Mouse (Mus musculus): Measurements from ENCODE around the gene Tab2. TPM values are rescaled to one million over a fixed set of nuclear protein-coding genes. Genes with fewer than 3 reads are reported as not detected.
A peak's percentile ranks its signal among the peaks of the same experiment; 100 is the strongest.

Gene Tab2
- polyA plus RNA-seq (2015; fragmentation: Nextera tagmentation; extraction: Ambion mirVana) = 8.3 and 8.4 TPM in 2 replicates

DNA sequence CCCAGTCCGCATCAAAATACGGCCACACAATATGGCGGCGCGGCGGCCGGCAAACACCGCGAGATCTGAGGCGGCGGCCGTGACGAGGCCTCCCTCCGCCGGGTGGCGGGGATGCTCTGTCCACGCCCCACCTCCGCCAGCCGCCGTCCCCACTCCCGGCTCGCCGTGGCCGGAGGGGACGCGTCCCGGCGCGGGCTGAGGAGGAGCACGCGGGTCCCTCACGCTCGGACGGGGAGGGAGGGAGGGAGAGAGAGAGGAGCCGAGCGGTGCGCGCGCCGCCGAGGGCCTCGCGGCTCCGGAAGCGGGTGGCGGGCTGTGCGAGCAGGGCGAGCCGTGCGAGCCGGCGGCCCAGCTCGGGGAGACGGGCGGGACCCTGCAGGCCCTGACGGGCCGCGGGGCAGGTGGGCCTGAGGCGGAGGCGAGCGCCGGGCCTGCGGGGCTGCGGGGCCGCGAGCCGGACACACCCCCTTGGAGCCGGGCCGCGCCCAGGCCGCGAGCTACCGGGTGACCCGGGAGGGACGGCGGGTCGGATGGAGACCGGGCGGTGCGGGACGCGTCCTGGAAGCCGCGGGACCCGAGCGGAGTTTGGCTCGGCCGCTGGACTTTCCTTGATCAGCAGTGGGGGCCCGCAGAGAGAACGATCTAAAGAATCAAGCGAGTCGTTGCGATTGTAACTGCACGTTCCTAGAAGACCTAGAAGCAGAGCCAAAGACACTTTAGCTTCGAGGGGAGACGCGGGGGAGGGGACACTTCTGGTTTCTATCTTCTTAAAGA lies at the start of gene Tab2:
Gene Tab2 (minus strand): TSS at position 3 of the 774 bp plus-strand sequence.
- peak within 1 kb of the TSS; percentile 92 for H3K4me2 ChIP-seq (ENCODE audit: low read depth, low read length)
- ATAC-seq (ENCODE audit: low read depth) = peak; percentile 93
- no peaks in the 10 kb centered on the region; the same call in 1 of the 2 replicates for H3K36me3 ChIP-seq (ENCODE audit: control insufficient read depth, insufficient read depth)
- H3K4me3 ChIP-seq (ENCODE audit: low read depth, low read length) = peak within 1 kb of the TSS; percentile 94
- H3K27ac ChIP-seq (ENCODE audit: low read length) = peak within 1 kb of the TSS; percentile 93
- peak within 1 kb of the TSS; percentile 97 for H3K9ac ChIP-seq (ENCODE audit: low read depth, low read length)
- H3K9me3 ChIP-seq (replicated peaks; ENCODE audit: control insufficient read depth, low read length) = no peaks in the 10 kb centered on the region
- under 1% methylated on average over 75 of the region's 97 CpGs for WGBS (ENCODE audit: insufficient replicate concordance)
- no peaks in the 10 kb centered on the region for H3K27me3 ChIP-seq (ENCODE audit: control insufficient read depth, insufficient read depth, low read depth, low read length)
- H3K4me1 ChIP-seq (ENCODE audit: control insufficient read depth, low read depth, low read length) = peaks cover 23% of the 10 kb centered on the region

GRCm38 (mm10) chr10:7992258-7992919 lies 36.4 kb upstream of the Tab2 start:
- Histone ChIP-seq H3K36me3 (ENCODE audit: control insufficient read depth, insufficient read depth) (no peaks in the 10 kb centered on the region), H3K4me3 (ENCODE audit: low read depth, low read length) (no peak overlapping the region), H3K27me3 (ENCODE audit: control insufficient read depth, insufficient read depth, low read depth, low read length) (no peaks in the 10 kb centered on the region), H3K4me2 (ENCODE audit: low read depth, low read length) (no peak overlapping the region), H3K9me3 (replicated peaks; ENCODE audit: control insufficient read depth, low read length) (no peaks in the 10 kb centered on the region), H3K9ac (ENCODE audit: low read depth, low read length) (no peak overlapping the region), H3K27ac (ENCODE audit: low read length) (no peak overlapping the region), H3K4me1 (ENCODE audit: control insufficient read depth, low read depth, low read length) (no peaks in the 10 kb centered on the region)
- ATAC-seq (ENCODE audit: low read depth) = no peak
- WGBS (ENCODE audit: insufficient replicate concordance) = 64% methylated on average over 10 of the region's 10 CpGs

GRCm38 (mm10) chr10:7991596-7991995 lies 35.6 kb upstream of the Tab2 start:
- ATAC-seq (ENCODE audit: low read depth) = no peak
- WGBS (ENCODE audit: insufficient replicate concordance) = 59% methylated on average over 5 of the region's 5 CpGs

DNA sequence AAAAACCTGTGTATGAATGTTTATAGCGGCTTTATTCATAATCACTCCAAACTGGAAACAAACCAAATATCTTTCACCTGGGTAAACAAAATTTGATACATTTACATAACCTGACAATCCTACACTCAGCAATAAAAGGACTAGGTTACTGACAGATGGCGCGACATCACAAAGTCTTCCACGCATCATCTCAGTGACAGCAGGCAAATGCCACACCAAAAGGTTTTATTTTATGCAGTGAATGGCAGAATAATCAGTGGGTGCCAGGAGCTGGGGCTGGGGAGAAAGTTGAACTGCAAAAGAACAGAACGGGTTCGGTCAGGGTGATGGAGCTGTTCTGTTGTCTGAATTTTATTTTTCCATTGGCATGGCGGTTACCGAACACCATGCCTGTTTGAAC lies 31.5 kb upstream of the Tab2 start:
- 79% methylated on average over 8 of the region's 8 CpGs for WGBS (ENCODE audit: insufficient replicate concordance)
- Histone ChIP-seq H3K9me3 (replicated peaks; ENCODE audit: control insufficient read depth, low read length) (no peaks in the 10 kb centered on the region), H3K9ac (ENCODE audit: low read depth, low read length) (no peak overlapping the region), H3K4me3 (ENCODE audit: low read depth, low read length) (no peak overlapping the region), H3K4me1 (ENCODE audit: control insufficient read depth, low read depth, low read length) (no peaks in the 10 kb centered on the region), H3K4me2 (ENCODE audit: low read depth, low read length) (no peak overlapping the region), H3K27me3 (ENCODE audit: control insufficient read depth, insufficient read depth, low read depth, low read length) (no peaks in the 10 kb centered on the region), H3K27ac (ENCODE audit: low read length) (no peak overlapping the region), H3K36me3 (ENCODE audit: control insufficient read depth, insufficient read depth) (no peaks in the 10 kb centered on the region)
- no peak for ATAC-seq (ENCODE audit: low read depth)

More at GRCm38 (mm10) chr10:7991596-7991995, 35.6 kb upstream of the Tab2 start:
- no peak overlapping the region for H3K4me2 ChIP-seq (ENCODE audit: low read depth, low read length)
- H3K9me3 ChIP-seq (replicated peaks; ENCODE audit: control insufficient read depth, low read length) = no peaks in the 10 kb centered on the region
- no peaks in the 10 kb centered on the region for H3K36me3 ChIP-seq (ENCODE audit: control insufficient read depth, insufficient read depth)
- H3K27me3 ChIP-seq (ENCODE audit: control insufficient read depth, insufficient read depth, low read depth, low read length) = no peaks in the 10 kb centered on the region
- H3K4me3 ChIP-seq (ENCODE audit: low read depth, low read length) = no peak overlapping the region
- H3K9ac ChIP-seq (ENCODE audit: low read depth, low read length) = no peak overlapping the region
- no peak overlapping the region for H3K27ac ChIP-seq (ENCODE audit: low read length)
- no peaks in the 10 kb centered on the region for H3K4me1 ChIP-seq (ENCODE audit: control insufficient read depth, low read depth, low read length)

DNA sequence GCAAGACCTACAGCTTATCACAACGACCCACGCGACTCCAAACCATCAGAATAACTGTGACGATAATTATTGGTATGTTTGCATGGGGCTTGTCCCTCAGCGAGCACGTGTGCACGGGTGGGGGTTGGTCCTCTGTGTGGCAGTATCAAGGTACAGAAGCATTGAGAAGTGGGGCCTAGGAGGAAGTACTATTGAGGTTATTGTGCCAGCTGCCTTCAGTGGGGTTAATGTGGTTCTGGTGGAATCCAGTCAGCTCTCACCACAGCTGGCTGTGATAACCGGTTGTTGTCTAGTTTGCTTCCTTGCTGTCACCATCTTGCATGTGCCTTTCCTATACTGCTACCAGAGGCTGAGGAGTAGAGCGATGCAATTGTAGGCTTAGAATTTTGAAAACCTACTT lies 20.4 kb upstream of the Tab2 start:
- H3K9me3 ChIP-seq (replicated peaks; ENCODE audit: control insufficient read depth, low read length) = no peaks in the 10 kb centered on the region
- H3K9ac ChIP-seq (ENCODE audit: low read depth, low read length) = no peak overlapping the region
- ATAC-seq (ENCODE audit: low read depth) = no peak
- H3K4me1 ChIP-seq (ENCODE audit: control insufficient read depth, low read depth, low read length) = no peaks in the 10 kb centered on the region
- H3K4me3 ChIP-seq (ENCODE audit: low read depth, low read length) = no peak overlapping the region
- no peak overlapping the region for H3K4me2 ChIP-seq (ENCODE audit: low read depth, low read length)
- WGBS (ENCODE audit: insufficient replicate concordance) = 57% methylated on average over 9 of the region's 9 CpGs
- no peak overlapping the region for H3K27ac ChIP-seq (ENCODE audit: low read length)
- no peaks in the 10 kb centered on the region for H3K27me3 ChIP-seq (ENCODE audit: control insufficient read depth, insufficient read depth, low read depth, low read length)
- no peaks in the 10 kb centered on the region for H3K36me3 ChIP-seq (ENCODE audit: control insufficient read depth, insufficient read depth)

DNA sequence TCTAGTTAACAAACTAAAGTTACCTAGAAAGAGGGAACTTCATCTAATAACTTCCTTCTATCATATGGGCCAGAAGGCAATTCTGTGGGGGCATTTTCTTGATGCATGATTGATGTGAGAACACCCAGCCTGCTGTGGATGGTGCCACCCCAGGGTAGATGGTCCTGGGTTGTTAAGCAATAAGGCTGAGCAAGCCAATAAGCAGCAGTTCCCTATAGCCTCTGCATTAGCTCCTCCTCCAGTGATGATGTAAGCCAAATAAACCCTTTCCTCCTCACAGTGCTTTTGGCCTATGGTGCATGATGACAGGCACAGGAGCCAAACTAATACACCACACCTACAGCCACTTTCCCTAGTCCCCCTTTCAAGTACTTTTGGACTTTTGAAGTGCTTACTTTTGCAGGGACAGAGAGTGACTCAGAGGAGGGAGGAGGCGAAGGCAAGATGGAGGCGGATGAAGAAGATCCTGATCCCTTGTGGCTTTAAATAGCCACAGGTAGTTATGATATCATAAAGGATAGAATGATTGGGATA lies 12.8 kb upstream of the Tab2 start:
- no peaks in the 10 kb centered on the region for H3K4me1 ChIP-seq (ENCODE audit: control insufficient read depth, low read depth, low read length)
- no peak overlapping the region for H3K4me2 ChIP-seq (ENCODE audit: low read depth, low read length)

GRCm38 (mm10) chr10:7967096-7967495 lies 11.1 kb upstream of the Tab2 start:
- H3K36me3 ChIP-seq (ENCODE audit: control insufficient read depth, insufficient read depth) = no peaks in the 10 kb centered on the region
- H3K27me3 ChIP-seq (ENCODE audit: control insufficient read depth, insufficient read depth, low read depth, low read length) = no peaks in the 10 kb centered on the region
- no peak overlapping the region for H3K27ac ChIP-seq (ENCODE audit: low read length)
- H3K4me1 ChIP-seq (ENCODE audit: control insufficient read depth, low read depth, low read length) = no peaks in the 10 kb centered on the region
- no peak for ATAC-seq (ENCODE audit: low read depth)
- 22% methylated on average over 3 of the region's 3 CpGs for WGBS (ENCODE audit: insufficient replicate concordance)
- no peaks in the 10 kb centered on the region for H3K9me3 ChIP-seq (replicated peaks; ENCODE audit: control insufficient read depth, low read length)
- H3K4me2 ChIP-seq (ENCODE audit: low read depth, low read length) = no peak overlapping the region
- H3K4me3 ChIP-seq (ENCODE audit: low read depth, low read length) = no peak overlapping the region
- H3K9ac ChIP-seq (ENCODE audit: low read depth, low read length) = no peak overlapping the region

More for the DNA sequence above, 12.8 kb upstream of the Tab2 start:
- WGBS (ENCODE audit: insufficient replicate concordance) = 76% methylated on average over 2 of the region's 2 CpGs
- H3K9ac ChIP-seq (ENCODE audit: low read depth, low read length) = no peak overlapping the region
- H3K9me3 ChIP-seq (replicated peaks; ENCODE audit: control insufficient read depth, low read length) = no peaks in the 10 kb centered on the region
- no peak overlapping the region for H3K27ac ChIP-seq (ENCODE audit: low read length)
- H3K36me3 ChIP-seq (ENCODE audit: control insufficient read depth, insufficient read depth) = no peaks in the 10 kb centered on the region
- no peak for ATAC-seq (ENCODE audit: low read depth)
- H3K4me3 ChIP-seq (ENCODE audit: low read depth, low read length) = no peak overlapping the region
- no peaks in the 10 kb centered on the region for H3K27me3 ChIP-seq (ENCODE audit: control insufficient read depth, insufficient read depth, low read depth, low read length)

DNA sequence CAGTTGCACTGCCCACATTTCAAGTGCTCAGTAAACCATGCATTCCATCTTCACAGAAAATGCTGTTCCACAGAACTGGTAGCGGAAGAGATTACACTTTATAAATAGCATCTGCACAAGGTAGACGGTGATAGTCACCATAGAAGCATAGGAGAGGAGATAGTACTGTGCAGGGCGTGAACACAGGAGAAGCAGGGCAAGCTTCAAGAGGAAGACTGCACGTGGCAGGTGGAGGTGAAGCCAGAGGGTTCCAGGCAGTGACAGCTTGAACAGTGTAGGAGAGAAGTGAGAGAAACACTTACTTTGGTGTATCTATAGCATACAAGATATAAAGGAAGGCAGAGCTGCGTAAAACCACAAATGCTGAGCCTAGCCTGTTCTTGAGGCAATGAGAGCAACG lies 3.0 kb upstream of the Tab2 start:
- Histone ChIP-seq H3K27ac (ENCODE audit: low read length) (no peak overlapping the region), H3K4me1 (ENCODE audit: control insufficient read depth, low read depth, low read length) (peaks cover 14% of the 10 kb centered on the region), H3K36me3 (ENCODE audit: control insufficient read depth, insufficient read depth) (no peaks in the 10 kb centered on the region), H3K4me3 (ENCODE audit: low read depth, low read length) (no peak overlapping the region), H3K4me2 (ENCODE audit: low read depth, low read length) (no peak overlapping the region), H3K27me3 (ENCODE audit: control insufficient read depth, insufficient read depth, low read depth, low read length) (no peaks in the 10 kb centered on the region), H3K9me3 (replicated peaks; ENCODE audit: control insufficient read depth, low read length) (no peaks in the 10 kb centered on the region), H3K9ac (ENCODE audit: low read depth, low read length) (no peak overlapping the region)
- no peak for ATAC-seq (ENCODE audit: low read depth)
- WGBS (ENCODE audit: insufficient replicate concordance) = 35% methylated on average over 6 of the region's 6 CpGs

GRCm38 (mm10) chr10:7955634-7956121 lies 352 bp downstream of the Tab2 start:
- peak overlapping the region; percentile 97 for H3K9ac ChIP-seq (ENCODE audit: low read depth, low read length)
- peaks cover 25% of the 10 kb centered on the region for H3K4me1 ChIP-seq (ENCODE audit: control insufficient read depth, low read depth, low read length)

More at GRCm38 (mm10) chr10:7955634-7956121, 352 bp downstream of the Tab2 start:
- H3K4me2 ChIP-seq (ENCODE audit: low read depth, low read length) = peak overlapping the region; percentile 92
- ATAC-seq (ENCODE audit: low read depth) = peak; percentile 17
- 1% methylated on average over 28 of the region's 76 CpGs for WGBS (ENCODE audit: insufficient replicate concordance)
- H3K36me3 ChIP-seq (ENCODE audit: control insufficient read depth, insufficient read depth) = no peaks in the 10 kb centered on the region; the same call in 1 of the 2 replicates
- no peaks in the 10 kb centered on the region for H3K27me3 ChIP-seq (ENCODE audit: control insufficient read depth, insufficient read depth, low read depth, low read length)
- no peaks in the 10 kb centered on the region for H3K9me3 ChIP-seq (replicated peaks; ENCODE audit: control insufficient read depth, low read length)
- peak overlapping the region; percentile 93 for H3K27ac ChIP-seq (ENCODE audit: low read length)
- peak overlapping the region; percentile 94 for H3K4me3 ChIP-seq (ENCODE audit: low read depth, low read length)
